Mouse (Mus musculus) heart, adult 8-10 months (tissue): ENCODE measurements around the gene Abracl. TPM values are rescaled to one million over a fixed set of nuclear protein-coding genes. Genes with fewer than 3 reads are reported as not detected.

Experiments used
- DNase-seq: peaks from one replicate; pipeline ENCODE4 v3.0.0; 2022; ENCODE audit warnings: low spot score
- total RNA-seq, 4 experiments: library from RNA; stranded (reverse); gene quantifications; 2 replicates each; pipeline ENCODE4 v1.2.4; 2022

The Abracl gene
- total RNA-seq, 4 experiments from 2014 or later: 21.4 to 36.3 (median 25.7) TPM

DNA sequence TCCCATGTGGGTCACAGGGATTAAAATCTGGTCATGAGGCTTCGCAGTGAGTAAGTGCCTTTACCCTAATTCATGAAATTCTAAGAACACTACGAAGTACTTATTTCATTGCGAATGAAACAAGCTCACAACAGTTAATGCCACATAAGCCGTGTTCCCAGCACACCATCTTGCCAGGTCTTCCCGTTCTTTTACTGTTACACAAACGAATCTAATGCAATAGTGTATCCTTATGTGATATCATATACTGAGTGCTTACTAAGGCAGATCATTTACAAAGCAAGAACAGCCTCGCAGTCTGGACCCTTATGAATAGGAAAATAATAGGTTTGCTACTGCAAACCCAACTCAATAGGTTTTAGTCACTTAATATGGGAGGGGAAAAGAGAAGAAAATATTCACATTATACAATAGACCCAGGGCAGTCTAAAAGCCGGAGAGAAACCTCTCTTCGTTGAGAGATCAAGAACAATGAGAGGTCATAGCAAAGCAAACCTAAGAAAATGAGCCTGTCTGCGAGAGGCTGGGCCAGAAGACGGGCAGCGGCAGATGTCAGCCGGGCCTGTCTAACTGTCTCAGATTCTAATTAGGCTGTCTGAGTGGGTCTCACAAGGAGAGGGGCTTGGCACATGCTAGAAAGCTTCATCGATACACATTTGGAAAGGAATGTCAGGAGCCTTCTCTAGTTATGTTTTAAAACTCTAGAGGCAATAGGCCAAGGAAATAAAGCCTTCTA lies 1.3 kb downstream of the Abracl start:
- DNase-seq: no peak

DNA sequence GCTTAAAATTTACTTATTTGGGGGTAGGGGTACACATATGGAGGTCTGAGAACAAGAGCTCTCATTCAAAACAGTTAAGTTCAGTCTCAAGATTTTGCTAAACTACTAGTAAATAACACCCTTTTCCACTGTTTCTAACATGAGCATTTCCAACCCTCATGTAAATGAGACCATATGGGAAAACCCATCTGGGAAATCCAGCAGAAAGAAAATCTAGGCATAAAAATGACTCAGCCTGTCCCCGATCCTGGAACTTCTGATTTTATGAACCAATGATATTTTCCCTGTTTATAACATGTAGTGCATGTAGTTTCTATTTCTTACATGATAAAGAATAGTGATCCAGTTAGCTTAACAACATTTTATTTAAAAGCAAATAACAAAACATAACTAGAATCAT lies 2.2 kb downstream of the Abracl start:
- no peak for DNase-seq

DNA sequence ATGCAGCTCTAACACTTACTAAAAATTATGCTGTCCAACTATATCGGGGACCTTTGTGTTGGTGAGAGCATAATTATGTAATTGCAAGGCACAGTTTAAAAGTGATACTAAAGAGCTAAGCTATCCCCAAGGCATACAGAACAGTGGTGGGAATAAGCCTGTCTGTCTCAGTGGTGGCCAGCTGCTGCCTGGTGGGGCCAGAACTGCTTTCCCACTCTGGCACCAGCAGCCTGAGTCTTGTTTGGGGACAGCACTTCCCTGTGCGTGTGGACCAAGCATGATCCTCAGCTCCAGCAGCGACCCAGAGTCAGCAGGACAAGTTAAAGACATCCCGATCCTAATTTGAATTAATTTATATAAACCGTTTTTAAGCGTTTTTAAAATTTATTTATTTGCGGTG lies 2.6 kb downstream of the Abracl start:
- no peak for DNase-seq

- no peak for DNase-seq
These were observed 11.3 kb downstream of the Abracl start for GRCm38 (mm10) chr10:18011761-18012160.

DNA sequence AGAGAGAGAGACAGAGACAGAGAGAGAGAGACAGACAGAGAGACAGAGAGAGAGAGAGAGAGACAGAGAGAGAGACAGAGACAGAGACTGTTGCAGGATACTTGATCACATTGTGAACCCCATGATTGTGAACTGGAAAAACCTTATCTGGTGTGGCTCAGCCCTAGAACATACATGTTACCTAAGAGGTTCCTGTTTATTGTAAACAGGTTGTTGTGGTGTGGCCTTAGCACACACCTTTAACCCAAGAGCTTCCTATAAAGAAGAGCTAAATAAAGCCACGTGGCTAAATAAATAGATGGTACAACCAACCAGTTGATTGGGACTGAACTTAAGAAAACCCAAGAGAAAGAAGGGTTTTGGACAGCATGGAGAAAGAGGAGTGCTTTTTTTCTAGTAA lies 13.3 kb downstream of the Abracl start:
- DNase-seq: no peak

GRCm38 (mm10) chr10:18008118-18008517 lies 15.0 kb downstream of the Abracl start:
- DNase-seq: no peak

GRCm38 (mm10) chr10:18007243-18007642 lies 15.8 kb downstream of the Abracl start:
- no peak for DNase-seq

DNA sequence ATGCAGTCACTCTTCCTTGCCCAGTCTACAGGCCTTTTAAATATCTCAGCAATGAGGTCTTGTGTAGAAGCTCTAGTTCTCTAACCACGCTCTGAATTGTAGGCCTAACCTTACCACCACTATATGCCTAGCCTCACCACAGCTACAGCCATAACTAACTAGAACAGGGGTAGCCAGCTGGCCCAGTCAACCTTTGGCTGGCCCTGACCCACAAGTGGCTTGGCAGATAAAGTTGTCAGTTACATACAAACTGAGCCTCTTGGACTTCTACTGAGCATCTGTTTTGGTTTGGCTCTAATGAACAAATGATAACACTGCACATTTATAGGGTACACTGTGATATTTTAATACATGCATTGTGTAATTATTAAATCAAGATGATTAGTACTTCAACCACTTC lies 16.3 kb downstream of the Abracl start:
- DNase-seq: peak; percentile 51

DNA sequence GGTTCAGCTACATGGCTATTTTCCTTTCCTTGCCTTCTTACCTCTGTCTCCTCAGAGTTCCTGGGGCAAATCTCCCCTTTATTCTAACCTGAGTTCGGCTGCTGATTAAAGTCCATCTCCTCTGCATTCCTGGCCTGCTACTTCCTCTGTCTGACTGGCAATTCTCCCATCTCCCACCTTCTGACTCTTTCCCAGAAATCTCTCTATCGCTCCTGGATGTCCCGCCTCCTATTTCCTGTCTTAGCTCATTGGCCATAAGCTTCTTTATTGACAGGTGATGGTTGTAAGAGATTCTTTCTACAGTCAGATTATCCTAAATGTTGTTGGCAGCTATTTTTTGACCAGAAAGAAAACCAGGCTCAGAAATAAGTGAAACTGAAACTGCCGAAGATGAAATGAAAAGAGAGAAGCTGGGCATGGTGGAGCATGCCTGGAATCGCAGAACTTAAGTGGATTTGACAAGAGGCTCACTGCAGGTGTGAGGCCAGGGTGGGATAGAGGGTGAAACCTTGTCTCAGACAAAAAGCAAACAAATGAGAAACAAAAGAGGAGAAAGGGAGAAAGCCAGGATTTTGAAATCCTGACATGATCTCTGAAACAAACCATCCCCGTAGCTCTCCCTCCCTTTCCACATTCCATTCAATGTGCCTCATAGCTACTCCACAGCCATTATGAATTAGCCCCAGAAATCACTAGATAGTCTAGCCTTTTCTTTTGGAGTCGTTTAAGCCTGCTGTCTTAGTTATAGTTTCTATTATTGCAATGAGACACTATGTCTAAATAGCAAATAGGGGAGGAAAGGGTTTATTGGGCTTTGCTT lies 17.7 kb downstream of the Abracl start:
- no peak for DNase-seq

GRCm38 (mm10) chr10:18003966-18004637 lies 19.0 kb downstream of the Abracl start:
- no peak for DNase-seq

GRCm38 (mm10) chr10:17990576-17990975 lies 32.5 kb downstream of the Abracl start:
- DNase-seq: no peak

GRCm38 (mm10) chr10:17989136-17989535 lies 34.0 kb downstream of the Abracl start:
- DNase-seq: no peak

GRCm38 (mm10) chr10:17987823-17988423 lies 35.2 kb downstream of the Abracl start:
- no peak for DNase-seq

GRCm38 (mm10) chr10:17983313-17983712 lies 39.8 kb downstream of the Abracl start:
- peak; percentile 31 for DNase-seq

- no peak for DNase-seq
These were observed 57.0 kb downstream of the Abracl start for GRCm38 (mm10) chr10:17966090-17966489.

Other genes starting within 250 kb of the Abracl start
- 100 to 1,000 TPM; 388 to 469 (median 414) TPM for gene Txlnb, start 227.1 kb downstream of the Abracl start, total RNA-seq
- 10 to 100 TPM; 27.2 to 38.9 (median 31.8) TPM for gene Heca, start 75.2 kb downstream of the Abracl start, total RNA-seq
- gene Reps1, start 32.6 kb upstream of the Abracl start, total RNA-seq: 10 to 100 TPM; 27.0 to 30.8 (median 29.0) TPM
- not detected for gene Ect2l, start 187.6 kb upstream of the Abracl start, total RNA-seq
- 10 to 100 TPM; 13.8 to 17.9 (median 15.4) TPM for gene Ccdc28a, start 211.7 kb upstream of the Abracl start, total RNA-seq